Mouse (Mus musculus) frontal cortex, postnatal 10 days (tissue): ENCODE measurements around the gene Usp29.
"Not testable (repeated sequence)": the region's sequence is repeated elsewhere in the genome, so short reads cannot be mapped to it uniquely, and the experiment has no call there.

Experiments used
- DNase-seq, 2 experiments: peaks; one replicate each; pipeline ENCODE4 v3.0.0; 2022; ENCODE audit warnings: low spot score in 2 of 2, mixed read lengths in 1 of 2

Gene Usp29

GRCm38 (mm10) chr7:6869556-6869955 lies 139.2 kb downstream of the Usp29 start:
- DNase-seq, result peak in 1 of 2 experiments; percentile 27

- peak; percentile 28 to 54 for DNase-seq
These were observed 144.1 kb downstream of the Usp29 start for GRCm38 (mm10) chr7:6874448-6874847.

- no peak for DNase-seq
These were observed 147.8 kb downstream of the Usp29 start for GRCm38 (mm10) chr7:6878202-6878601.

GRCm38 (mm10) chr7:6878849-6879248 lies 148.5 kb downstream of the Usp29 start:
- DNase-seq, result not testable (repeated sequence)

GRCm38 (mm10) chr7:6879512-6880164 lies 149.3 kb downstream of the Usp29 start:
- DNase-seq, result no peak

GRCm38 (mm10) chr7:6880918-6881317 lies 150.5 kb downstream of the Usp29 start:
- not testable (repeated sequence) for DNase-seq

- DNase-seq, result peak; percentile 42 to 55
These were observed 151.2 kb downstream of the Usp29 start for GRCm38 (mm10) chr7:6881473-6882046.

GRCm38 (mm10) chr7:6883376-6884147 lies 153.2 kb downstream of the Usp29 start:
- no peak for DNase-seq

- no peak for DNase-seq
These were observed 155.0 kb downstream of the Usp29 start for GRCm38 (mm10) chr7:6885416-6885815.

GRCm38 (mm10) chr7:6886896-6887295 lies 156.5 kb downstream of the Usp29 start:
- no peak for DNase-seq

- DNase-seq, result no peak
These were observed 159.5 kb downstream of the Usp29 start for GRCm38 (mm10) chr7:6889871-6890270.

- DNase-seq, result peak in 1 of 2 experiments; percentile 24
These were observed 160.8 kb downstream of the Usp29 start for GRCm38 (mm10) chr7:6891206-6891605.

- DNase-seq, result not testable (repeated sequence)
These were observed 166.6 kb downstream of the Usp29 start for GRCm38 (mm10) chr7:6897021-6897420.

- DNase-seq, result no peak
These were observed 170.3 kb downstream of the Usp29 start for GRCm38 (mm10) chr7:6900672-6901071.

GRCm38 (mm10) chr7:6903489-6903888 lies 173.1 kb downstream of the Usp29 start:
- DNase-seq, result no peak

- no peak for DNase-seq
These were observed 180.1 kb downstream of the Usp29 start for GRCm38 (mm10) chr7:6910527-6910926.

- DNase-seq, result no peak
These were observed 181.4 kb downstream of the Usp29 start for GRCm38 (mm10) chr7:6911731-6912130.

GRCm38 (mm10) chr7:6913439-6914380 lies 183.3 kb downstream of the Usp29 start:
- no peak for DNase-seq

GRCm38 (mm10) chr7:6917126-6917525 lies 186.7 kb downstream of the Usp29 start:
- DNase-seq, result no peak

GRCm38 (mm10) chr7:6918267-6918666 lies 187.9 kb downstream of the Usp29 start:
- peak; percentile 64 to 87 for DNase-seq

- no peak for DNase-seq
These were observed 188.9 kb downstream of the Usp29 start for GRCm38 (mm10) chr7:6919131-6919870.
